ENCODE assay signal across 12 mouse cellular contexts in the genomic region with DNA sequence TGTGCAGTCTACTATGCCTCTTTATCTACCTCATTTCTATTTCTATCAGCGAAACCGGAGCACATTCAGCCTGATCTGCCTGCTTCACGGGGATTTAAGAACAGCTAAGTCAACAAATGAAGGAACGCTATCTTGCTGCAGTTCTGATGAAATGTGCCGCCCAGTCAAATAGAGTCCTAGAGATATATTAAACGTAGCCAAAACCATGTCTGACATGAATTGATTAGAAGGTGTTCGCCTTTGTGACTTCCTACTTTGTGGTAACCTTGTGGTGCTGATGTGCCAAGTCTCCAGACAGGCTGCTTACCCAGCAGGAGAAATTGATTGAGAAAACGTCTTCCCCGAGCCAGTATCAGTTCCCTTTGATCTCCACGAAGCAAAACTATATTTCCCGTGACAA.
"Had no signal": no experiment of that assay in that cellular context is flagged by ENCODE, and none has a peak within 500 bp of the region (broad histone marks: within the 10 kb centered on the region; RNA-seq: fewer than 3 reads in every experiment).

No protein-coding gene starts in this region.

- H3K9me3 ChIP-seq: kidney, embryonic 15.5 days; limb, embryonic 10.5 days; liver, embryonic 13.5 days; lung, embryonic 15.5 days; megakaryocyte, embryonic 14.5 days; midbrain, embryonic 13.5 days; neural tube, embryonic 12.5 days had no signal

- H3K4me1 ChIP-seq: kidney, embryonic 15.5 days; limb, embryonic 10.5 days; liver, embryonic 13.5 days; lung, embryonic 15.5 days; megakaryocyte, embryonic 14.5 days; midbrain, embryonic 13.5 days; neural tube, embryonic 12.5 days had no signal

- H3K27me3 ChIP-seq: kidney, embryonic 15.5 days; liver, embryonic 13.5 days; lung, embryonic 15.5 days; megakaryocyte, embryonic 14.5 days; midbrain, embryonic 13.5 days; neural tube, embryonic 12.5 days had no signal

- ATAC-seq: liver, postnatal 0 days had no signal

- H3K9ac ChIP-seq: kidney, embryonic 15.5 days; liver, embryonic 13.5 days; liver, postnatal 0 days; lung, embryonic 15.5 days; midbrain, embryonic 13.5 days; neural tube, embryonic 12.5 days had no signal

- DNase-seq: kidney, adult 2 months; kidney, postnatal 14 days; liver, embryonic 13.5 days; liver, postnatal 0 days; thymus, adult 18-20 months; thymus, postnatal 36 days had no signal

- H3K27ac ChIP-seq: kidney, embryonic 15.5 days; limb, embryonic 10.5 days; liver, embryonic 13.5 days; lung, embryonic 15.5 days; midbrain, embryonic 13.5 days; neural tube, embryonic 12.5 days had no signal

- H3K4me3 ChIP-seq: kidney, embryonic 15.5 days; limb, embryonic 10.5 days; liver, embryonic 13.5 days; lung, embryonic 15.5 days; megakaryocyte, embryonic 14.5 days; midbrain, embryonic 13.5 days; neural tube, embryonic 12.5 days had no signal

- H3K4me2 ChIP-seq: kidney, embryonic 15.5 days; liver, embryonic 13.5 days; lung, embryonic 15.5 days; midbrain, embryonic 13.5 days; neural tube, embryonic 12.5 days had no signal

- H3K36me3 ChIP-seq: kidney, embryonic 15.5 days; limb, embryonic 10.5 days; liver, embryonic 13.5 days; lung, embryonic 15.5 days; midbrain, embryonic 13.5 days; neural tube, embryonic 12.5 days had no signal
